Mouse (Mus musculus) limb, embryonic 14.5 days (tissue): ENCODE measurements around the gene Ube2s. TPM values are rescaled to one million over a fixed set of nuclear protein-coding genes. Genes with fewer than 3 reads are reported as not detected.
"Not testable (repeated sequence)": the region's sequence is repeated elsewhere in the genome, so short reads cannot be mapped to it uniquely, and the experiment has no call there.

ENCODE experiments used
- ATAC-seq: fragments of 200-750 bp; cut with Nextera tagmentation; 2 replicates; pipeline ENCODE4 v1.8.0; 2017; ENCODE audit warnings: low read depth, moderate number of reproducible peaks, moderate TSS enrichment; ENCODE audit not compliant: low FRiP score
- DNase-seq: peaks from one replicate; pipeline ENCODE4 v3.0.0-alpha.2; 2015; ENCODE audit warnings: low spot score
- H3K27ac ChIP-seq: fragments of 300-500 bp; sonication (generic); replicated peaks from 2 replicates; pipeline ENCODE4 v1.5.1; 2014; ENCODE audit warnings: low read depth, mild to moderate bottlenecking, low read length, moderate library complexity, mixed read lengths
- H3K27me3 ChIP-seq: fragments of 300-500 bp; sonication (generic); 2 replicates; pipeline ENCODE4 v1.6.1; 2014; ENCODE audit warnings: low read length, mixed read lengths; ENCODE audit not compliant: control insufficient read depth, insufficient read depth
- H3K36me3 ChIP-seq: fragments of 300-500 bp; sonication (generic); 2 replicates; pipeline ENCODE4 v1.6.1; 2014; ENCODE audit warnings: mild to moderate bottlenecking, low read length, moderate library complexity, mixed read lengths; ENCODE audit not compliant: control insufficient read depth, insufficient read depth
- H3K4me1 ChIP-seq: fragments of 300-500 bp; sonication (generic); 2 replicates; pipeline ENCODE4 v1.6.1; 2014; ENCODE audit warnings: antibody characterized with exemption, low read length, mixed read lengths; ENCODE audit not compliant: control insufficient read depth, insufficient read depth
- H3K4me2 ChIP-seq: fragments of 300-500 bp; sonication (generic); replicated peaks from 2 replicates; pipeline ENCODE4 v1.6.1; 2014; ENCODE audit warnings: low read depth, mild to moderate bottlenecking, low read length, moderate library complexity; ENCODE audit not compliant: severe bottlenecking
- H3K4me3 ChIP-seq: fragments of 300-500 bp; sonication (generic); replicated peaks from 2 replicates; pipeline ENCODE4 v1.5.1; 2014; ENCODE audit warnings: low read length
- H3K9ac ChIP-seq: fragments of 300-500 bp; sonication (generic); 2 replicates; pipeline ENCODE4 v1.6.1; 2014; ENCODE audit warnings: mild to moderate bottlenecking, low read depth, low read length, moderate library complexity; ENCODE audit not compliant: severe bottlenecking
- H3K9me3 ChIP-seq: fragments of 300-500 bp; sonication (generic); 2 replicates; pipeline ENCODE4 v1.6.1; 2016; ENCODE audit warnings: low read length; ENCODE audit not compliant: control insufficient read depth
- POLR2A ChIP-seq: fragments of 200-500 bp; IDR thresholded peaks from 2 replicates; pipeline ENCODE4 v1.8.0; 2012; ENCODE audit warnings: inconsistent platforms, mild to moderate bottlenecking, moderate library complexity, borderline replicate concordance; ENCODE audit not compliant: insufficient read depth, insufficient read length; ENCODE audit errors: extremely low read depth
- WGBS: fragments of 180-500 bp; shearing (Covaris S2); extraction: QIAGEN DNeasy Blood & Tissue Kit; methylation state at CpG from one replicate; pipeline ENCODE4 v1.1.7; 2014; 5-methylcytosine and 5-hydroxymethylcytosine counted together
- polyA plus RNA-seq, 2 experiments: library from polyadenylated mRNA; depleted of rRNA in 1 of 2; stranded (reverse) in 1 of 2; unstranded in 1 of 2; fragments of >200 nt; fragmentation: Nextera tagmentation in 1 of 2; extraction: Ambion mirVana in 1 of 2; gene quantifications; 2 replicates each; pipeline versions ENCODE4 v1.2.1 to v1.2.3; 2012 to 2014

Gene Ube2s
- polyA plus RNA-seq, 2 experiments: 366 to 515 TPM

- ATAC-seq (no peak), DNase-seq (no peak)
- no peak overlapping the region for H3K4me3 ChIP-seq
- no peak for TF ChIP-seq POLR2A
- 79% methylated on average over 4 of the region's 4 CpGs for WGBS
- H3K9me3 ChIP-seq: no peaks in the 10 kb centered on the region
- no peaks in the 10 kb centered on the region for H3K36me3 ChIP-seq
- H3K27ac ChIP-seq: no peak overlapping the region
- H3K4me2 ChIP-seq: no peak overlapping the region
- no peaks in the 10 kb centered on the region for H3K27me3 ChIP-seq
- H3K4me1 ChIP-seq: no peaks in the 10 kb centered on the region
- H3K9ac ChIP-seq: no peak overlapping the region
These were observed 9.3 kb upstream of the Ube2s start for GRCm38 (mm10) chr7:4821690-4822089.

- 81% methylated on average over 7 of the region's 7 CpGs for WGBS
- ATAC-seq: not testable (repeated sequence)
These were observed 8.5 kb upstream of the Ube2s start for GRCm38 (mm10) chr7:4820925-4821324.

GRCm38 (mm10) chr7:4816559-4816958 lies 4.2 kb upstream of the Ube2s start:
- no peak overlapping the region for H3K27ac ChIP-seq
- DNase-seq: no peak
- no peak overlapping the region for H3K4me2 ChIP-seq
- H3K36me3 ChIP-seq: no peaks in the 10 kb centered on the region
- no peaks in the 10 kb centered on the region for H3K27me3 ChIP-seq
- H3K4me1 ChIP-seq: peaks cover 6% of the 10 kb centered on the region; the same call in 1 of the 2 replicates
- no peak overlapping the region for H3K4me3 ChIP-seq
- TF ChIP-seq POLR2A: no peak
- H3K9me3 ChIP-seq: no peaks in the 10 kb centered on the region
- ATAC-seq: no peak
- no peak overlapping the region for H3K9ac ChIP-seq

More at GRCm38 (mm10) chr7:4820925-4821324, 8.5 kb upstream of the Ube2s start:
- not testable (repeated sequence) for H3K27me3 ChIP-seq, H3K4me3 ChIP-seq, DNase-seq, H3K9me3 ChIP-seq, H3K36me3 ChIP-seq, H3K27ac ChIP-seq, H3K4me1 ChIP-seq, H3K9ac ChIP-seq, H3K4me2 ChIP-seq

GRCm38 (mm10) chr7:4813105-4813791 lies 858 bp upstream of the Ube2s start:
- H3K36me3 ChIP-seq: peaks cover 27% of the 10 kb centered on the region
- H3K27ac ChIP-seq: peak overlapping the region; percentile 81
- peak overlapping the region; percentile 66 for H3K4me2 ChIP-seq
- DNase-seq (no peak), ATAC-seq (no peak)
- WGBS: 29% methylated on average over 8 of the region's 8 CpGs
- H3K9me3 ChIP-seq: no peaks in the 10 kb centered on the region
- H3K9ac ChIP-seq: peak overlapping the region; percentile 48
- no peaks in the 10 kb centered on the region for H3K27me3 ChIP-seq
- no peak for TF ChIP-seq POLR2A
- H3K4me3 ChIP-seq: peak overlapping the region; percentile 97
- peaks cover 21% of the 10 kb centered on the region for H3K4me1 ChIP-seq

- Histone ChIP-seq H3K27me3 (no peaks in the 10 kb centered on the region), H3K4me3 (peak overlapping the region; percentile 97), H3K9me3 (no peaks in the 10 kb centered on the region), H3K27ac (peak overlapping the region; percentile 96), H3K4me1 (peaks cover 21% of the 10 kb centered on the region), H3K4me2 (peak overlapping the region; percentile 71), H3K9ac (peak overlapping the region; percentile 93), H3K36me3 (peaks cover 37% of the 10 kb centered on the region)
- ATAC-seq (no peak; the same call in 1 of the 2 replicates), DNase-seq (no peak)
- no peak for TF ChIP-seq POLR2A
- 0% methylated on average over 26 of the region's 36 CpGs for WGBS
These were observed 518 bp downstream of the Ube2s start for GRCm38 (mm10) chr7:4811842-4812302.

GRCm38 (mm10) chr7:4811131-4811530 lies 1.3 kb downstream of the Ube2s start:
- Histone ChIP-seq H3K4me3 (peak overlapping the region; percentile 97), H3K36me3 (peaks cover 44% of the 10 kb centered on the region), H3K4me1 (peaks cover 21% of the 10 kb centered on the region), H3K9ac (peak overlapping the region; percentile 93), H3K4me2 (peak overlapping the region; percentile 71)
- ATAC-seq, H3K27ac ChIP-seq, H3K27me3 ChIP-seq, DNase-seq, H3K9me3 ChIP-seq: not testable (repeated sequence)
- WGBS: 45% methylated on average over 10 of the region's 10 CpGs
